Mouse (Mus musculus) fibroblast of lung, adult 2 months (primary cell): ENCODE measurements around the gene Speer4f1.
"Not testable (repeated sequence)": the region's sequence is repeated elsewhere in the genome, so short reads cannot be mapped to it uniquely, and the experiment has no call there.

Experiments used
- DNase-seq: peaks from one replicate; pipeline ENCODE4 v3.0.0-alpha.2; 2011; ENCODE audit warnings: low read depth

Gene Speer4f1

GRCm38 (mm10) chr5:17475798-17476197 is at the start of gene Speer4f1:
TSS of gene Speer4f1 (plus strand) at chr5:17476098.
- not testable (repeated sequence) for DNase-seq

GRCm38 (mm10) chr5:17426930-17427329 is 49.0 kb upstream of the Speer4f1 start:
- no peak for DNase-seq

- DNase-seq, result no peak
These were observed 41.2 kb upstream of the Speer4f1 start for GRCm38 (mm10) chr5:17434721-17435120.

- no peak for DNase-seq
These were observed 39.7 kb upstream of the Speer4f1 start for GRCm38 (mm10) chr5:17436209-17436608.

GRCm38 (mm10) chr5:17439487-17440102 is 36.3 kb upstream of the Speer4f1 start:
- DNase-seq, result no peak

- DNase-seq, result no peak
These were observed 21.8 kb upstream of the Speer4f1 start for GRCm38 (mm10) chr5:17454059-17454458.

- no peak for DNase-seq
These were observed 20.8 kb upstream of the Speer4f1 start for GRCm38 (mm10) chr5:17454952-17455586.

GRCm38 (mm10) chr5:17456671-17457070 is 19.2 kb upstream of the Speer4f1 start:
- DNase-seq, result no peak

- DNase-seq, result not testable (repeated sequence)
These were observed 7.8 kb upstream of the Speer4f1 start for GRCm38 (mm10) chr5:17468120-17468519.

GRCm38 (mm10) chr5:17476476-17476875 is 578 bp downstream of the Speer4f1 start:
- DNase-seq, result no peak

GRCm38 (mm10) chr5:17489894-17490293 is 14.0 kb downstream of the Speer4f1 start:
- DNase-seq, result no peak

GRCm38 (mm10) chr5:17495616-17496015 is 19.7 kb downstream of the Speer4f1 start:
- no peak for DNase-seq

- no peak for DNase-seq
These were observed 20.8 kb downstream of the Speer4f1 start for GRCm38 (mm10) chr5:17496650-17497049.

- DNase-seq, result no peak
These were observed 24.0 kb downstream of the Speer4f1 start for GRCm38 (mm10) chr5:17499873-17500329.

GRCm38 (mm10) chr5:17500866-17501265 is 25.0 kb downstream of the Speer4f1 start:
- DNase-seq, result no peak

GRCm38 (mm10) chr5:17505540-17505939 is 29.6 kb downstream of the Speer4f1 start:
- no peak for DNase-seq

- no peak for DNase-seq
These were observed 32.1 kb downstream of the Speer4f1 start for GRCm38 (mm10) chr5:17508038-17508437.
